Mouse (Mus musculus) forebrain, postnatal 0 days (tissue): ENCODE measurements at regions not wholly inside any gene's neighbourhood (a gene's known extent, or its start where the extent isn't known, plus 50 kb on each side); places are given as distances from the start of the nearest gene placed in this dataset.
"Not testable (repeated sequence)": the region's sequence is repeated elsewhere in the genome, so short reads cannot be mapped to it uniquely, and the experiment has no call there.

Source experiments
- ATAC-seq: fragments of 200-750 bp; cut with Nextera tagmentation; 2 replicates; pipeline ENCODE4 v1.8.0; 2017; ENCODE audit warnings: mild to moderate bottlenecking, moderate library complexity
- DNase-seq: peaks from one replicate; pipeline ENCODE4 v3.0.0-alpha.2; 2015
- H3K27ac ChIP-seq: fragments of 300-500 bp; sonication (generic); 2 replicates; pipeline ENCODE4 v1.5.1; 2014; ENCODE audit warnings: low read depth, mild to moderate bottlenecking, antibody characterized with exemption, low read length, moderate library complexity, mixed read lengths
- H3K27me3 ChIP-seq: fragments of 300-500 bp; sonication (generic); 2 replicates; pipeline ENCODE4 v1.6.1; 2014; ENCODE audit warnings: mild to moderate bottlenecking, low read length, mixed read lengths; ENCODE audit not compliant: insufficient read depth
- H3K36me3 ChIP-seq: fragments of 300-500 bp; sonication (generic); 2 replicates; pipeline ENCODE4 v1.6.1; 2014; ENCODE audit warnings: mild to moderate bottlenecking, moderate library complexity; ENCODE audit not compliant: insufficient read depth
- H3K4me1 ChIP-seq: fragments of 300-500 bp; sonication (generic); 2 replicates; pipeline ENCODE4 v1.6.1; 2014; ENCODE audit warnings: antibody characterized with exemption; ENCODE audit not compliant: insufficient read depth
- H3K4me2 ChIP-seq: fragments of 300-500 bp; sonication (generic); 2 replicates; pipeline ENCODE4 v1.6.1; 2014; ENCODE audit warnings: low read depth, mild to moderate bottlenecking, moderate library complexity
- H3K4me3 ChIP-seq: fragments of 300-500 bp; sonication (generic); 2 replicates; pipeline ENCODE4 v1.5.1; 2014; ENCODE audit warnings: low read depth, low read length, mixed read lengths
- H3K9ac ChIP-seq: fragments of 300-500 bp; sonication (generic); 2 replicates; pipeline ENCODE4 v1.6.1; 2014; ENCODE audit warnings: mild to moderate bottlenecking
- H3K9me3 ChIP-seq: fragments of 300-500 bp; sonication (generic); 2 replicates; pipeline ENCODE4 v1.6.1; 2016; ENCODE audit warnings: low read length
- CTCF ChIP-seq: sonication (generic); IDR thresholded peaks from 2 replicates; pipeline ENCODE4 v1.5.1; 2016; ENCODE audit warnings: antibody characterized with exemption, control low read depth, low read depth
- WGBS: fragments of 180-500 bp; shearing (Covaris S2); extraction: QIAGEN DNeasy Blood & Tissue Kit; methylation state at CpG from one replicate; pipeline ENCODE4 v1.1.7; 2014; 5-methylcytosine and 5-hydroxymethylcytosine counted together

GRCm38 (mm10) chr12:97156499-97157110 lies 1102.7 kb downstream of the Galc start:
- Histone ChIP-seq H3K4me3 (no peak overlapping the region), H3K9ac (no peak overlapping the region), H3K4me2 (no peak overlapping the region), H3K27me3 (no peaks in the 10 kb centered on the region), H3K36me3 (no peaks in the 10 kb centered on the region), H3K4me1 (no peaks in the 10 kb centered on the region), H3K9me3 (no peaks in the 10 kb centered on the region), H3K27ac (no peak overlapping the region)
- ATAC-seq: peak; percentile 90
- TF ChIP-seq CTCF: no peak
- peak; percentile 82 for DNase-seq
- WGBS: 52% methylated on average over 3 of the region's 3 CpGs

- TF ChIP-seq CTCF: no peak
- Histone ChIP-seq H3K36me3 (no peaks in the 10 kb centered on the region), H3K4me1 (no peaks in the 10 kb centered on the region), H3K9ac (no peak overlapping the region), H3K4me2 (no peak overlapping the region), H3K27ac (no peak overlapping the region), H3K9me3 (no peaks in the 10 kb centered on the region), H3K27me3 (no peaks in the 10 kb centered on the region), H3K4me3 (no peak overlapping the region)
- 46% methylated on average over 3 of the region's 3 CpGs for WGBS
- DNase-seq (no peak), ATAC-seq (no peak)
Observed at GRCm38 (mm10) chr12:97142720-97143119, 1116.5 kb downstream of the Galc start.

GRCm38 (mm10) chr12:97137924-97138323 lies 1121.3 kb downstream of the Galc start:
- no peak overlapping the region for H3K9ac ChIP-seq
- H3K4me2 ChIP-seq: no peak overlapping the region
- DNase-seq: no peak
- ATAC-seq: no peak
- H3K4me3 ChIP-seq: no peak overlapping the region
- no peak for TF ChIP-seq CTCF
- no peaks in the 10 kb centered on the region for H3K4me1 ChIP-seq
- H3K27ac ChIP-seq: no peak overlapping the region
- H3K36me3 ChIP-seq: no peaks in the 10 kb centered on the region
- 82% methylated on average over 7 of the region's 7 CpGs for WGBS
- no peaks in the 10 kb centered on the region for H3K27me3 ChIP-seq
- H3K9me3 ChIP-seq: no peaks in the 10 kb centered on the region

GRCm38 (mm10) chr12:97130276-97130675 lies 1129.0 kb downstream of the Galc start:
- Histone ChIP-seq H3K27me3 (no peaks in the 10 kb centered on the region), H3K9me3 (no peaks in the 10 kb centered on the region), H3K36me3 (no peaks in the 10 kb centered on the region)

GRCm38 (mm10) chr12:97090577-97091214 lies 1168.6 kb downstream of the Galc start:
- ATAC-seq: no peak
- WGBS: 52% methylated on average over 2 of the region's 2 CpGs

More at GRCm38 (mm10) chr12:97130276-97130675, 1129.0 kb downstream of the Galc start:
- Histone ChIP-seq H3K27ac (no peak overlapping the region), H3K4me2 (no peak overlapping the region), H3K4me1 (no peaks in the 10 kb centered on the region), H3K4me3 (no peak overlapping the region), H3K9ac (no peak overlapping the region)
- no peak for ATAC-seq
- peak; percentile 77 for DNase-seq
- peak; percentile 59 for TF ChIP-seq CTCF

GRCm38 (mm10) chr12:97061352-97061895 lies 1197.8 kb downstream of the Galc start:
- H3K4me3 ChIP-seq, H3K27ac ChIP-seq, H3K9ac ChIP-seq, H3K4me2 ChIP-seq, H3K4me1 ChIP-seq, H3K27me3 ChIP-seq, DNase-seq, H3K36me3 ChIP-seq, H3K9me3 ChIP-seq: not testable (repeated sequence)
- ATAC-seq: peak; percentile 100
- WGBS: 79% methylated on average over 10 of the region's 13 CpGs

More at GRCm38 (mm10) chr12:97090577-97091214, 1168.6 kb downstream of the Galc start:
- H3K9me3 ChIP-seq: no peaks in the 10 kb centered on the region
- no peaks in the 10 kb centered on the region for H3K27me3 ChIP-seq
- DNase-seq: no peak
- no peak overlapping the region for H3K9ac ChIP-seq
- TF ChIP-seq CTCF: no peak
- no peak overlapping the region for H3K27ac ChIP-seq
- no peaks in the 10 kb centered on the region for H3K4me1 ChIP-seq
- no peak overlapping the region for H3K4me3 ChIP-seq
- H3K36me3 ChIP-seq: no peaks in the 10 kb centered on the region
- no peak overlapping the region for H3K4me2 ChIP-seq

GRCm38 (mm10) chr12:97047674-97048073 lies 1211.6 kb downstream of the Galc start:
- Histone ChIP-seq H3K27ac (no peak overlapping the region), H3K9me3 (no peaks in the 10 kb centered on the region), H3K4me2 (no peak overlapping the region), H3K36me3 (no peaks in the 10 kb centered on the region), H3K4me1 (no peaks in the 10 kb centered on the region), H3K27me3 (no peaks in the 10 kb centered on the region), H3K4me3 (no peak overlapping the region), H3K9ac (no peak overlapping the region)
- ATAC-seq (no peak), DNase-seq (no peak)
- WGBS: 75% methylated on average over 2 of the region's 2 CpGs
- TF ChIP-seq CTCF: no peak
